Mouse (Mus musculus): ENCODE results near the gene Atf6. TPM values are rescaled to one million over a fixed set of nuclear protein-coding genes. Genes with fewer than 3 reads are reported as not detected.

Gene Atf6
- total and polyA plus RNA-seq, 3 experiments: 11.7 to 16.4 TPM; not detected in 1

DNA sequence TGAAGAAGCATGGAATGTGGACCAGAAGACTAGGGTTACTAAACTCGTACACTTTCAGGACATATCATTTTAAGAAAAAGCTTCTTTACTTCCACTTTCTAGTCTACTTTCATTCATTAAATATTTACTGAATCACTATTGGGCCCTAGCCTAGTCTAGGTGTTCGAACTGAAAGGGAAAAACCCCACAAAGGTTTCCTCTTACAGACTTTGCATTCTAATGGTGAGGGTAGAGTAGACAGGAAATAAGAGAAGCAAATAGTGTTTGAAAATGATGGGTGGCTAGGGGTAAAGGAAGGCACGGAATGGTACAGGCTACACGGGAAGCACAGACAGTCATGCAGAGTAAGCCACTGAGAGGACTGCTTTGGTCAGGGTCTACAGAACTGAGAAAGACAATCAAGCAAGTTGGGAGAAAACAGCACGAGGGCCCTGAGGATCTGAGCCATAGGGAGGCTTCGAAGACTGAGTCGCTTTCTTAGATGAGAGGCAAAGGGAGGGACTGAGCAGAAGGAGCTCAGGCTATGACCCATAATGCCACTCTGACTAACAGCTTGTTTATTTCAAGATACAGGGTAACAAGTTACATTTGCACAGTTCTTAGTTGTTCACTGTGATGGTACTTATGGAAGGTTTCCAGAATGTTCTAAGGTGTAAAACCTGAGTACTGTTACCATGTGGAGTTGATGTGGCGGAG, 138.2 kb downstream of the Atf6 start:
- no peak overlapping the region for H3K9ac ChIP-seq (ENCODE audit: control insufficient read depth, low read depth, low read length, poor library complexity, severe bottlenecking)
- H3K9me3 ChIP-seq (replicated peaks; ENCODE audit: insufficient read depth, low read length): no peaks in the 10 kb centered on the region
- H3K36me3 ChIP-seq (ENCODE audit: control insufficient read depth in 1 of 2, insufficient read depth in 2 of 2, low read length in 2 of 2): peaks cover 0 to 25% of the 10 kb centered on the region in 2 experiments; a peak in 3 of 4 replicates
- H3K27me3 ChIP-seq (ENCODE audit: control insufficient read depth in 1 of 2, insufficient read depth in 2 of 2, low read length in 2 of 2): no peaks in the 10 kb centered on the region
- H3K4me1 ChIP-seq (ENCODE audit: control insufficient read depth in 1 of 2, insufficient read depth in 2 of 2, low read length in 2 of 2): peaks cover 15% of the 10 kb centered on the region in 2 experiments
- DNase-seq (ENCODE audit: low read depth, low spot score): no peak
- TF ChIP-seq JUND (IDR thresholded peaks at IDR 0.05; ENCODE audit: low read depth, low read length): no peak
- no peak for TF ChIP-seq NELFE (IDR thresholded peaks at IDR 0.05; ENCODE audit: low read depth, low read length)
- no peak for TF ChIP-seq TAL1 (IDR thresholded peaks at IDR 0.05; ENCODE audit: low read length)
- no peak for TF ChIP-seq UBTF (IDR thresholded peaks at IDR 0.05; ENCODE audit: borderline replicate concordance, insufficient read depth, low read depth, low read length)
- no peak for TF ChIP-seq MAFK (IDR thresholded peaks at IDR 0.05; ENCODE audit: borderline replicate concordance, low read depth, low read length)
- no peak for TF ChIP-seq MYB (IDR thresholded peaks at IDR 0.05; ENCODE audit: low read depth, low read length)
- TF ChIP-seq MEF2A (IDR thresholded peaks at IDR 0.05; ENCODE audit: extremely low read depth, insufficient replicate concordance, low read depth, low read length, poor library complexity, severe bottlenecking): no peak
- TF ChIP-seq GABPA (IDR thresholded peaks at IDR 0.05; ENCODE audit: low read depth, low read length): no peak
- no peak for TF ChIP-seq MAZ (IDR thresholded peaks at IDR 0.05; ENCODE audit: low read depth, low read length)
- no peak for TF ChIP-seq CHD1 (IDR thresholded peaks at IDR 0.05; ENCODE audit: low read depth, low read length)
- TF ChIP-seq ETS1 (IDR thresholded peaks at IDR 0.05; ENCODE audit: low read depth, low read length): no peak
- TF ChIP-seq ZNF384 (IDR thresholded peaks at IDR 0.05; ENCODE audit: low read depth, low read length): no peak
- no peak for TF ChIP-seq USF1 (IDR thresholded peaks at IDR 0.05; ENCODE audit: low read depth, low read length)
- TF ChIP-seq MAX (IDR thresholded peaks at IDR 0.05; ENCODE audit: low read length): no peak
- no peak for TF ChIP-seq NRF1 (IDR thresholded peaks at IDR 0.05; ENCODE audit: insufficient read depth, low read depth, low read length, poor library complexity, severe bottlenecking)
- no peak for TF ChIP-seq EP300 (IDR thresholded peaks at IDR 0.05; ENCODE audit: low read depth in 1 of 2, low read length in 2 of 2)
- TF ChIP-seq SMC3 (IDR thresholded peaks at IDR 0.05; ENCODE audit: low read depth, low read length): no peak
- no peaks in the 10 kb centered on the region for H3K79me2 ChIP-seq (ENCODE audit: control insufficient read depth, insufficient read depth, low read length, poor library complexity)
- H3K27ac ChIP-seq (ENCODE audit: control insufficient read depth, low read depth, low read length): no peak overlapping the region
- H3K4me3 ChIP-seq (ENCODE audit: control insufficient read depth in 1 of 2, insufficient read depth in 1 of 2, low read depth in 2 of 2, low read length in 2 of 2): no peak overlapping the region

DNA sequence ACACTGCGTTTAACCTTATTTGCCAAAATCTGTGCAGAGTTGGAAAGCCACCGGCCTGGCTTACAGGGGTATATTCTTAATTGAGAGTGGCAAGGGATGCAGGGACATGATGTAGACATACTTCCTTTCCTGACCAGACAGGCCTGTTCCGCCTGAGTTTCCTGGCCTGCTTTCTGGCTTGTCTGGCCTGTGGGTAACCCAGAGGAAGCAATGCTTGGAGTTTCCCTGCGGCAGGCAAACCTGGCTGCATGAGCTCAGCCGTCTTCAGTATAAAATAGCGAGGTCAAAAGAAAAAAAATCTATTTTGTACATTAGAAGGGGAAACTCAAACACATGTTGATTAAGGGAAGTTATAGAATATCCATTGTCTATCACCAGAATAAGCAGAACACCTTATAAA, 139.0 kb downstream of the Atf6 start:
- TF ChIP-seq TCF12 (IDR thresholded peaks at IDR 0.05; ENCODE audit: low read depth, low read length): no peak
- TF ChIP-seq POLR2AphosphoS2 (IDR thresholded peaks at IDR 0.05; ENCODE audit: low read length): no peak
- no peak for TF ChIP-seq POLR2AphosphoS5 (IDR thresholded peaks at IDR 0.05; ENCODE audit: borderline replicate concordance, low read depth, low read length)
- no peaks in the 10 kb centered on the region for H3K27me3 ChIP-seq (ENCODE audit: control insufficient read depth in 1 of 2, insufficient read depth in 2 of 2, low read length in 2 of 2)
- no peak overlapping the region for H3K9ac ChIP-seq (ENCODE audit: control insufficient read depth, low read depth, low read length, poor library complexity, severe bottlenecking)
- no peak overlapping the region for H3K27ac ChIP-seq (ENCODE audit: control insufficient read depth, low read depth, low read length)
- H3K36me3 ChIP-seq (ENCODE audit: control insufficient read depth in 1 of 2, insufficient read depth in 2 of 2, low read length in 2 of 2): peaks cover 0 to 25% of the 10 kb centered on the region in 2 experiments; a peak in 3 of 4 replicates
- no peak for DNase-seq (ENCODE audit: low read depth, low spot score)
- peaks cover 15% of the 10 kb centered on the region in 2 experiments for H3K4me1 ChIP-seq (ENCODE audit: control insufficient read depth in 1 of 2, insufficient read depth in 2 of 2, low read length in 2 of 2)
- H3K4me3 ChIP-seq (ENCODE audit: control insufficient read depth in 1 of 2, insufficient read depth in 1 of 2, low read depth in 2 of 2, low read length in 2 of 2): no peak overlapping the region
- no peaks in the 10 kb centered on the region for H3K9me3 ChIP-seq (replicated peaks; ENCODE audit: insufficient read depth, low read length)
- H3K79me2 ChIP-seq (ENCODE audit: control insufficient read depth, insufficient read depth, low read length, poor library complexity): no peaks in the 10 kb centered on the region

Data from MEL (cell line).